Mouse (Mus musculus) testis, postnatal 10 days (tissue): ENCODE measurements around the gene Tbcd.
A peak's percentile ranks its signal among the peaks of the same experiment; 100 is the strongest.

Experiments used
- DNase-seq: peaks from one replicate; pipeline ENCODE4 v3.0.0; 2021; ENCODE audit warnings: low spot score

Gene Tbcd

GRCm38 (mm10) chr11:121475699-121476415 is 24.1 kb downstream of the Tbcd start:
- peak; percentile 89 for DNase-seq

- no peak for DNase-seq
Measured at GRCm38 (mm10) chr11:121479476-121480203, 27.9 kb downstream of the Tbcd start.

GRCm38 (mm10) chr11:121481129-121481528 is 29.4 kb downstream of the Tbcd start:
- DNase-seq = no peak

- no peak for DNase-seq
Measured at GRCm38 (mm10) chr11:121485882-121486281, 34.1 kb downstream of the Tbcd start.

GRCm38 (mm10) chr11:121490651-121491050 is 38.9 kb downstream of the Tbcd start:
- DNase-seq = no peak

- DNase-seq = no peak
Measured at GRCm38 (mm10) chr11:121500595-121500994, 48.8 kb downstream of the Tbcd start.

GRCm38 (mm10) chr11:121501525-121501924 is 49.8 kb downstream of the Tbcd start:
- no peak for DNase-seq

- DNase-seq = no peak
Measured at GRCm38 (mm10) chr11:121502000-121502860, 50.5 kb downstream of the Tbcd start.

GRCm38 (mm10) chr11:121508478-121508877 is 56.7 kb downstream of the Tbcd start:
- DNase-seq = no peak

GRCm38 (mm10) chr11:121510512-121511246 is 58.9 kb downstream of the Tbcd start:
- no peak for DNase-seq

- no peak for DNase-seq
Measured at GRCm38 (mm10) chr11:121512896-121513572, 61.3 kb downstream of the Tbcd start.

- no peak for DNase-seq
Measured at GRCm38 (mm10) chr11:121515996-121516395, 64.2 kb downstream of the Tbcd start.

- no peak for DNase-seq
Measured at GRCm38 (mm10) chr11:121516906-121517305, 65.2 kb downstream of the Tbcd start.

GRCm38 (mm10) chr11:121517687-121518465 is 66.1 kb downstream of the Tbcd start:
- DNase-seq = no peak

- DNase-seq = no peak
Measured at GRCm38 (mm10) chr11:121519131-121519530, 67.4 kb downstream of the Tbcd start, which contains the start of gene Zfp750. Gene Zfp750 (minus strand): TSS chr11:121519333.

- no peak for DNase-seq
Measured at GRCm38 (mm10) chr11:121519703-121520102, 68.0 kb downstream of the Tbcd start.

GRCm38 (mm10) chr11:121520761-121521160 is 69.0 kb downstream of the Tbcd start:
- no peak for DNase-seq

- DNase-seq = no peak
Measured at GRCm38 (mm10) chr11:121522156-121522762, 70.5 kb downstream of the Tbcd start.

- no peak for DNase-seq
Measured at GRCm38 (mm10) chr11:121524191-121524590, 72.4 kb downstream of the Tbcd start.

GRCm38 (mm10) chr11:121529747-121530146 is 78.0 kb downstream of the Tbcd start:
- no peak for DNase-seq
